2 mouse cellular contexts compared by ENCODE assay signal in the genomic region with DNA sequence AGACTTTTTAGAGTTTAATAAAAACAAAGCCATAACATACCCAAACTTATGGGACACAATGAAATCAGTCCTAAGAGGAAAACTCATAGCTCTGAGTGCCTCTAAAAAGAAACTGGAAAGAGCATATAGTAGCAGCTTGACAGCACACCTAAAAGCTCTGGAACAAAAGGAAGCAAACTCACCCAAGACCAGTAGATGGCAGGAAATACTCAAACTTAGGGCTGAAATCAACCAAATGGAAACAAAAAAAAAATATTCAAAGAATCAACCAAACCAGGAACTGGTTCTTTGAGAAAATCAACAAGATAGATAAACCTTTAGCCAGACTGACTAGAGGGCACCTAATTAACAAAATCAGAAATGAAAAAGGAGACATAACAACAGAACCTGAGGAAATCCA. TPM values are rescaled to one million over a fixed set of nuclear protein-coding genes. Genes with fewer than 3 reads are reported as not detected.
"Had no signal": no experiment of that assay in that cellular context is flagged by ENCODE, and none has a peak within 500 bp of the region (broad histone marks: within the 10 kb centered on the region; RNA-seq: fewer than 3 reads in every experiment).

No protein-coding gene starts in this region.

RNA-seq across cellular contexts. Expression of a gene that starts 47.9 kb away (rescaled TPM):
- total RNA-seq: megakaryocyte, adult 5-6 weeks; neutrophil, adult 5-6 weeks had no signal
